Mouse (Mus musculus) G1E (cell line): ENCODE data around the gene Cort.

ENCODE experiments used
- CTCF ChIP-seq: IDR thresholded peaks from 2 replicates; pipeline ENCODE4 v1.5.1; 2012; ENCODE audit warnings: low read depth, low read length, inconsistent platforms, mixed read lengths
- GATA1 ChIP-seq: IDR thresholded peaks from 2 replicates; pipeline ENCODE4 v1.6.1; 2012; ENCODE audit warnings: borderline replicate concordance, low read length, inconsistent platforms, mixed read lengths
- TAL1 ChIP-seq: conservative IDR thresholded peaks from 2 replicates; pipeline ENCODE4 v1.6.1; 2012; ENCODE audit warnings: low read depth, low read length, inconsistent platforms, mixed read lengths

GRCm38 (mm10) chr4:149103875-149104561 is 22.5 kb downstream of the Cort start, which contains the start of gene Dffa:
- TF ChIP-seq CTCF (no peak), GATA1 (no peak), TAL1 (no peak)
